In genomic region chr7:43282859-43283595, GRCm38 (mm10) we compare ENCODE assay signal across 8 mouse cellular contexts. TPM values are rescaled to one million over a fixed set of nuclear protein-coding genes. Genes with fewer than 3 reads are reported as not detected.
A peak's percentile ranks its signal among the peaks of the same experiment; 100 is the strongest.
DNase-seq lines count a peak whose midpoint lies in the region; ATAC-seq lines count a peak whose summit lies in the region.

No protein-coding gene starts in this region.

- no peak overlapping the region for H3K27ac ChIP-seq in forebrain, embryonic 14.5 days (ENCODE audit: low read depth, low read length)
- H3K27ac ChIP-seq in liver, embryonic 16.5 days (ENCODE audit: low read length) = no peak overlapping the region
- peak overlapping the region; percentile 71 for H3K27ac ChIP-seq in neural tube, embryonic 13.5 days (replicated peaks)

- intact Hi-C loops in heart, postnatal 14 days (cut with DNase I) = loop anchor here (1.0 to 5.0 kb wide), 4 partner anchors 34 to 96 kb away; no protein-coding TSS in a partner anchor

- peak overlapping the region; percentile 45; the same call in 1 of the 2 replicates for H3K9ac ChIP-seq in forebrain, embryonic 14.5 days (ENCODE audit: low read length)
- H3K9ac ChIP-seq in liver, embryonic 16.5 days (ENCODE audit: low read depth, low read length) = no peak overlapping the region
- H3K9ac ChIP-seq in neural tube, embryonic 13.5 days = peak overlapping the region; percentile 67

- DNase-seq in ES-CJ7 (ENCODE audit: low read depth, low spot score) = peak; percentile 77
- peak; percentile 62 for DNase-seq in forebrain, embryonic 14.5 days (ENCODE audit: low spot score)
- peak; percentile 79 to 88 for DNase-seq in heart, postnatal 14 days
- peak; percentile 28 for DNase-seq in large intestine, adult 2 months (ENCODE audit: low read depth, low spot score)
- peak; percentile 90 for DNase-seq in testis, postnatal 10 days (ENCODE audit: low spot score)

- no peaks in the 10 kb centered on the region for H3K36me3 ChIP-seq in forebrain, embryonic 14.5 days (ENCODE audit: control insufficient read depth, insufficient read depth, low read length)
- no peaks in the 10 kb centered on the region for H3K36me3 ChIP-seq in liver, embryonic 16.5 days (ENCODE audit: control insufficient read depth, insufficient read depth)
- no peaks in the 10 kb centered on the region for H3K36me3 ChIP-seq in neural tube, embryonic 13.5 days

- no peaks in the 10 kb centered on the region for H3K4me1 ChIP-seq in forebrain, embryonic 14.5 days (ENCODE audit: control insufficient read depth, insufficient read depth, low read length)
- no peaks in the 10 kb centered on the region for H3K4me1 ChIP-seq in liver, embryonic 16.5 days (ENCODE audit: control insufficient read depth, low read depth, low read length)
- no peaks in the 10 kb centered on the region for H3K4me1 ChIP-seq in neural tube, embryonic 13.5 days (replicated peaks)

- ATAC-seq in cerebellum, adult (ENCODE audit: insufficient number of reproducible peaks, low FRiP score, low TSS enrichment) = peak; percentile 84
- ATAC-seq in forebrain, embryonic 14.5 days = peak; percentile 87
- ATAC-seq in liver, embryonic 16.5 days (ENCODE audit: low read depth) = no peak
- peak; percentile 87 for ATAC-seq in neural tube, embryonic 13.5 days (ENCODE audit: low read depth)

- H3K4me2 ChIP-seq in forebrain, embryonic 14.5 days (ENCODE audit: low read length) = peak overlapping the region; percentile 37
- peak overlapping the region; percentile 31 for H3K4me2 ChIP-seq in liver, embryonic 16.5 days (ENCODE audit: low read depth, low read length)
- H3K4me2 ChIP-seq in neural tube, embryonic 13.5 days = peak overlapping the region; percentile 54

- peak overlapping the region; percentile 25 for H3K4me3 ChIP-seq in forebrain, embryonic 14.5 days (ENCODE audit: low read depth, low read length)
- peak overlapping the region; percentile 25 for H3K4me3 ChIP-seq in liver, embryonic 16.5 days (ENCODE audit: low read depth, low read length)
- peak overlapping the region; percentile 41 for H3K4me3 ChIP-seq in neural tube, embryonic 13.5 days

- WGBS in forebrain, embryonic 14.5 days = 11% methylated on average over 18 of the region's 18 CpGs
- WGBS in large intestine, adult 2 months = 11% methylated on average over 18 of the region's 18 CpGs
- WGBS in liver, embryonic 16.5 days (ENCODE audit: insufficient replicate concordance) = 9% methylated on average over 18 of the region's 18 CpGs
- WGBS in neural tube, embryonic 13.5 days = 10% methylated on average over 18 of the region's 18 CpGs

- no peaks in the 10 kb centered on the region for H3K27me3 ChIP-seq in forebrain, embryonic 14.5 days (replicated peaks; ENCODE audit: control insufficient read depth, insufficient read depth, low read length)
- no peaks in the 10 kb centered on the region for H3K27me3 ChIP-seq in liver, embryonic 16.5 days (ENCODE audit: control insufficient read depth, insufficient read depth, low read depth, low read length)
- H3K27me3 ChIP-seq in neural tube, embryonic 13.5 days = no peaks in the 10 kb centered on the region

- no peaks in the 10 kb centered on the region for H3K9me3 ChIP-seq in forebrain, embryonic 14.5 days (replicated peaks; ENCODE audit: control insufficient read depth, low read length)
- no peaks in the 10 kb centered on the region for H3K9me3 ChIP-seq in liver, embryonic 16.5 days (replicated peaks; ENCODE audit: control insufficient read depth, low read length)
- H3K9me3 ChIP-seq in neural tube, embryonic 13.5 days = no peaks in the 10 kb centered on the region

RNA-seq across cellular contexts. Expression of gene Zfp715, which starts 30.1 kb away (rescaled TPM):
- polyA plus RNA-seq in forebrain, embryonic 14.5 days (2014; fragmentation: Nextera tagmentation; extraction: Ambion mirVana) = 22.3 and 24.6 TPM in 2 replicates
- total RNA-seq in heart, postnatal 14 days (2021) = 10 to 100 TPM; 17.3 to 17.6 TPM
- 2.0 and 3.4 TPM in 2 replicates for polyA plus RNA-seq in large intestine, adult 2 months (2012; rRNA removed)
- polyA plus RNA-seq in liver, embryonic 16.5 days (2015; fragmentation: Nextera tagmentation; extraction: Ambion mirVana) = 4.5 and 4.9 TPM in 2 replicates
- 16.2 and 17.4 TPM in 2 replicates for polyA plus RNA-seq in neural tube, embryonic 13.5 days (2015; fragmentation: Nextera tagmentation; extraction: Ambion mirVana)

Comparison
In these comparisons a context has a peak if more than half of its experiments do, and no peak if none do; other contexts are left out.
1. DNase-seq: peak in every context shown above with its lines; median percentile 90 in testis, postnatal 10 days; 84 in heart, postnatal 14 days; 77 in ES-CJ7; 62 in forebrain, embryonic 14.5 days; 28 in large intestine, adult 2 months.